Mouse (Mus musculus) WW6 (cell line): ENCODE measurements at regions not wholly inside any gene's neighbourhood (a gene's known extent, or its start where the extent isn't known, plus 50 kb on each side); places are given as distances from the start of the nearest gene placed in this dataset.
A peak's percentile ranks its signal among the peaks of the same experiment; 100 is the strongest.

Source experiments
- DNase-seq: peaks from one replicate; pipeline ENCODE4 v3.0.0-alpha.2; 2013; ENCODE audit warnings: low read depth, low spot score

GRCm38 (mm10) chr8:26596665-26597362, 380.3 kb upstream of the Zfp703 start:
- DNase-seq = no peak

GRCm38 (mm10) chr8:26598520-26598919, 378.6 kb upstream of the Zfp703 start:
- DNase-seq = no peak

GRCm38 (mm10) chr8:26600127-26600526, 377.0 kb upstream of the Zfp703 start:
- no peak for DNase-seq

GRCm38 (mm10) chr8:26608001-26608400, 369.1 kb upstream of the Zfp703 start:
- no peak for DNase-seq

GRCm38 (mm10) chr8:26608588-26608987, 368.5 kb upstream of the Zfp703 start:
- DNase-seq = no peak

GRCm38 (mm10) chr8:26612153-26612552, 365.0 kb upstream of the Zfp703 start:
- DNase-seq = no peak

GRCm38 (mm10) chr8:26622311-26623052, 354.6 kb upstream of the Zfp703 start:
- DNase-seq = no peak

- no peak for DNase-seq
Measured at GRCm38 (mm10) chr8:26626186-26626585, 350.9 kb upstream of the Zfp703 start.

GRCm38 (mm10) chr8:26626651-26627077, 350.5 kb upstream of the Zfp703 start:
- no peak for DNase-seq

- no peak for DNase-seq
Measured at GRCm38 (mm10) chr8:26627191-26627891, 349.8 kb upstream of the Zfp703 start.

GRCm38 (mm10) chr8:26630544-26630943, 346.6 kb upstream of the Zfp703 start:
- DNase-seq = no peak

GRCm38 (mm10) chr8:26635701-26636100, 341.4 kb upstream of the Zfp703 start:
- no peak for DNase-seq

GRCm38 (mm10) chr8:26645375-26645774, 331.8 kb upstream of the Zfp703 start:
- DNase-seq = peak; percentile 53

- no peak for DNase-seq
Measured at GRCm38 (mm10) chr8:26650287-26650686, 326.8 kb upstream of the Zfp703 start.

- no peak for DNase-seq
Measured at GRCm38 (mm10) chr8:26655897-26656296, 321.2 kb upstream of the Zfp703 start.

GRCm38 (mm10) chr8:26656310-26657075, 320.6 kb upstream of the Zfp703 start:
- no peak for DNase-seq

- DNase-seq = no peak
Measured at GRCm38 (mm10) chr8:26659381-26659780, 317.7 kb upstream of the Zfp703 start.

GRCm38 (mm10) chr8:26669541-26669940, 307.6 kb upstream of the Zfp703 start:
- no peak for DNase-seq

GRCm38 (mm10) chr8:26672486-26673395, 304.4 kb upstream of the Zfp703 start:
- no peak for DNase-seq

- no peak for DNase-seq
Measured at GRCm38 (mm10) chr8:26677584-26678138, 299.5 kb upstream of the Zfp703 start.
